Mouse (Mus musculus) gastrocnemius, adult 18-20 months (tissue): ENCODE data around the gene Gm10643. TPM values are rescaled to one million over a fixed set of nuclear protein-coding genes. Genes with fewer than 3 reads are reported as not detected.
A peak's percentile ranks its signal among the peaks of the same experiment; 100 is the strongest.

Source experiments
- DNase-seq: peaks from one replicate; pipeline ENCODE4 v3.0.0; 2021; ENCODE audit warnings: low spot score
- microRNA-seq: library from miRNA; unstranded; fragments of <30 nt; microRNA quantifications from one replicate; pipeline ENCODE4 v1.2.0, GENCODE M21; 2021
- total RNA-seq, 2 experiments: library from RNA; stranded (reverse); gene quantifications; 2 replicates each; pipeline ENCODE4 v1.2.3; 2021

Gene Gm10643
- total RNA-seq, 2 experiments from 2014 or later: 1.2 TPM

GRCm38 (mm10) chr8:84042066-84042947, 22.6 kb downstream of the Gm10643 start, which contains the start of gene Il27ra:
TSS of gene Il27ra (minus strand) at chr8:84042589.
- peak; percentile 73 for DNase-seq

GRCm38 (mm10) chr8:84039050-84039449, 25.9 kb downstream of the Gm10643 start:
- DNase-seq: peak; percentile 77

GRCm38 (mm10) chr8:84038015-84038414, 26.9 kb downstream of the Gm10643 start:
- DNase-seq: peak; percentile 47

- no peak for DNase-seq
These were observed 32.2 kb downstream of the Gm10643 start for GRCm38 (mm10) chr8:84032777-84033176.

- no peak for DNase-seq
These were observed 35.7 kb downstream of the Gm10643 start for GRCm38 (mm10) chr8:84029272-84029671.

- no peak for DNase-seq
These were observed 37.5 kb downstream of the Gm10643 start for GRCm38 (mm10) chr8:84027449-84027848.

GRCm38 (mm10) chr8:84025863-84026262, 39.1 kb downstream of the Gm10643 start:
- DNase-seq: no peak

GRCm38 (mm10) chr8:84024171-84024570, 40.8 kb downstream of the Gm10643 start:
- DNase-seq: peak; percentile 51

- DNase-seq: no peak
These were observed 41.3 kb downstream of the Gm10643 start for GRCm38 (mm10) chr8:84023631-84024030.

GRCm38 (mm10) chr8:84023085-84023484, 41.9 kb downstream of the Gm10643 start:
- peak; percentile 86 for DNase-seq

GRCm38 (mm10) chr8:84021569-84021968, 43.4 kb downstream of the Gm10643 start:
- no peak for DNase-seq

- DNase-seq: no peak
These were observed 43.8 kb downstream of the Gm10643 start, which contains the start of gene Palm3 for GRCm38 (mm10) chr8:84021096-84021495. TSS of gene Palm3 (plus strand) at chr8:84021471.

GRCm38 (mm10) chr8:84019738-84020137, 45.2 kb downstream of the Gm10643 start:
- no peak for DNase-seq

GRCm38 (mm10) chr8:84015833-84016232, 49.1 kb downstream of the Gm10643 start:
- DNase-seq: no peak

Small RNA genes lying within 50 kb of the gene (microRNA-seq; reads per million reads assigned to microRNA genes)
- not detected for gene Mir709

Other genes with a start within 250 kb of the Gm10643 start
- gene Adgrl1, start 165.0 kb downstream of the Gm10643 start, total RNA-seq: 10 to 100 TPM; 14.1 to 17.2 TPM
- under 1 TPM; 0.57 to 0.75 TPM for gene Gm10644, start 109.9 kb downstream of the Gm10643 start, total RNA-seq
- under 1 TPM; 0.24 to 0.32 TPM for gene Asf1b, start 109.6 kb downstream of the Gm10643 start, total RNA-seq
- 100 to 1,000 TPM; 155 to 157 TPM for gene Prkaca, start 92.1 kb downstream of the Gm10643 start, total RNA-seq
- 10 to 100 TPM; 12.3 to 16.9 TPM for gene Samd1, start 67.5 kb downstream of the Gm10643 start, total RNA-seq
- not detected for gene 1700067K01Rik, start 63.6 kb downstream of the Gm10643 start, total RNA-seq
- gene 2210011C24Rik, start 53.0 kb downstream of the Gm10643 start, total RNA-seq: 1 to 10 TPM; 2.0 to 2.4 TPM
- gene Palm3, start 43.7 kb downstream of the Gm10643 start, total RNA-seq: under 1 TPM; 0.09 to 0.11 TPM
- gene Il27ra, start 22.5 kb downstream of the Gm10643 start, total RNA-seq: under 1 TPM; 0.37 to 0.66 TPM
- gene Rln3, start 20.1 kb downstream of the Gm10643 start, total RNA-seq: not detected
- gene Rfx1, start 1.7 kb upstream of the Gm10643 start, total RNA-seq: 1 to 10 TPM; 4.6 to 4.8 TPM
- 1 to 10 TPM; 4.8 to 4.9 TPM for gene Dcaf15, start 39.6 kb upstream of the Gm10643 start, total RNA-seq
- gene Podnl1, start 60.9 kb upstream of the Gm10643 start, total RNA-seq: not detected
- 10 to 100 TPM; 15.8 to 16.3 TPM for gene Cc2d1a, start 82.8 kb upstream of the Gm10643 start, total RNA-seq
- gene 4930432K21Rik, start 82.9 kb upstream of the Gm10643 start, total RNA-seq: under 1 TPM; 0.31 to 0.57 TPM
- gene Nanos3, start 120.1 kb upstream of the Gm10643 start, total RNA-seq: under 1 TPM in 1 of 2 experiments, not detected in 1; 0.82 TPM
- 1 to 10 TPM; 6.6 to 7.2 TPM for gene Zswim4, start 171.9 kb upstream of the Gm10643 start, total RNA-seq
- 100 to 1,000 TPM; 185 to 187 TPM for gene D8Ertd738e, start 184.6 kb upstream of the Gm10643 start, total RNA-seq
- gene Mri1, start 192.2 kb upstream of the Gm10643 start, total RNA-seq: 10 to 100 TPM; 13.8 to 19.7 TPM
- 1 to 10 TPM; 7.3 to 9.4 TPM for gene Ccdc130, start 205.2 kb upstream of the Gm10643 start, total RNA-seq